Mouse (Mus musculus) ES-E14 (cell line): ENCODE data around the gene Iglon5. TPM values are rescaled to one million over a fixed set of nuclear protein-coding genes. Genes with fewer than 3 reads are reported as not detected.

Source experiments
- DNase-seq: peaks from one replicate; pipeline ENCODE4 v3.0.0-alpha.2; 2013; ENCODE audit warnings: low read depth, low spot score
- H3K27ac ChIP-seq: 2 replicates; pipeline ENCODE4 v1.5.1; 2012; ENCODE audit warnings: low read depth, mild to moderate bottlenecking, low read length, moderate library complexity, mixed read lengths; ENCODE audit not compliant: poor library complexity, insufficient read depth, severe bottlenecking
- H3K36me3 ChIP-seq: 2 replicates; pipeline ENCODE4 v1.6.1; 2012; ENCODE audit warnings: mild to moderate bottlenecking, low read length, moderate library complexity, mixed read lengths; ENCODE audit not compliant: control insufficient read depth, poor library complexity, insufficient read depth, severe bottlenecking
- H3K4me1 ChIP-seq, 2 experiments: fragments of 150-350 bp in 1 of 2; sonication (generic) in 1 of 2; 2 replicates each; pipeline ENCODE4 v1.6.1; 2012; ENCODE audit warnings: low read length in 2 of 2, mild to moderate bottlenecking in 1 of 2, mixed read lengths in 1 of 2; ENCODE audit not compliant: control insufficient read depth in 2 of 2, insufficient read depth in 2 of 2, poor library complexity in 1 of 2
- H3K4me3 ChIP-seq, 2 experiments: fragments of 150-350 bp in 1 of 2; sonication (generic) in 1 of 2; 2 replicates each; pipeline ENCODE4 v1.5.1; 2012; ENCODE audit warnings: low read length in 2 of 2, low read depth in 1 of 2, mild to moderate bottlenecking in 1 of 2, mixed read lengths in 1 of 2; ENCODE audit not compliant: insufficient read depth in 1 of 2, poor library complexity in 1 of 2, severe bottlenecking in 1 of 2
- H3K9ac ChIP-seq: 2 replicates; pipeline ENCODE4 v1.6.1; 2012; ENCODE audit warnings: low read depth, mild to moderate bottlenecking, low read length, mixed read lengths; ENCODE audit not compliant: poor library complexity, insufficient read depth, severe bottlenecking
- H3K9me3 ChIP-seq: fragments of 150-350 bp; sonication (generic); 2 replicates; pipeline ENCODE4 v1.6.1; 2012; ENCODE audit warnings: low read depth, mild to moderate bottlenecking, low read length; ENCODE audit not compliant: control insufficient read depth, insufficient read depth
- CHD2 ChIP-seq: IDR thresholded peaks from 2 replicates; pipeline ENCODE4 v1.6.1; 2014; ENCODE audit warnings: mild to moderate bottlenecking, low read depth, low read length, inconsistent platforms
- HCFC1 ChIP-seq: IDR thresholded peaks from 2 replicates; pipeline ENCODE4 v1.6.1; 2012; ENCODE audit warnings: low read length, inconsistent platforms, borderline replicate concordance; ENCODE audit not compliant: insufficient read depth
- MAFK ChIP-seq: IDR thresholded peaks from 2 replicates; pipeline ENCODE4 v1.6.1; 2014; ENCODE audit warnings: mild to moderate bottlenecking, low read depth, low read length, inconsistent platforms; ENCODE audit not compliant: insufficient read depth
- ZC3H11A ChIP-seq: IDR thresholded peaks from 2 replicates; pipeline ENCODE4 v1.6.1; 2012; ENCODE audit warnings: low read depth, mild to moderate bottlenecking, inconsistent platforms, low read length, borderline replicate concordance
- ZNF384 ChIP-seq: IDR thresholded peaks from 2 replicates; pipeline ENCODE4 v1.6.1; 2012; ENCODE audit warnings: low read depth, low read length, inconsistent platforms
- in situ Hi-C, 2 experiments: fragments of 600-800 bp; cut with MboI; formaldehyde crosslinking; loops; one replicate each; pipeline ENCODE4 v1.15.1; 2025; ENCODE audit warnings: low sequenced_read_pairs in 2 of 2, inconsistent platforms in 1 of 2; ENCODE audit not compliant: unreplicated experiment in 2 of 2
- total RNA-seq: library from RNA; depleted of rRNA; stranded (reverse); fragments of 300-350 nt; gene quantifications from 2 replicates; pipeline ENCODE4 v1.2.3, GENCODE M21; 2012

Gene Iglon5
- total RNA-seq, 1 experiment = 1.7 TPM

DNA sequence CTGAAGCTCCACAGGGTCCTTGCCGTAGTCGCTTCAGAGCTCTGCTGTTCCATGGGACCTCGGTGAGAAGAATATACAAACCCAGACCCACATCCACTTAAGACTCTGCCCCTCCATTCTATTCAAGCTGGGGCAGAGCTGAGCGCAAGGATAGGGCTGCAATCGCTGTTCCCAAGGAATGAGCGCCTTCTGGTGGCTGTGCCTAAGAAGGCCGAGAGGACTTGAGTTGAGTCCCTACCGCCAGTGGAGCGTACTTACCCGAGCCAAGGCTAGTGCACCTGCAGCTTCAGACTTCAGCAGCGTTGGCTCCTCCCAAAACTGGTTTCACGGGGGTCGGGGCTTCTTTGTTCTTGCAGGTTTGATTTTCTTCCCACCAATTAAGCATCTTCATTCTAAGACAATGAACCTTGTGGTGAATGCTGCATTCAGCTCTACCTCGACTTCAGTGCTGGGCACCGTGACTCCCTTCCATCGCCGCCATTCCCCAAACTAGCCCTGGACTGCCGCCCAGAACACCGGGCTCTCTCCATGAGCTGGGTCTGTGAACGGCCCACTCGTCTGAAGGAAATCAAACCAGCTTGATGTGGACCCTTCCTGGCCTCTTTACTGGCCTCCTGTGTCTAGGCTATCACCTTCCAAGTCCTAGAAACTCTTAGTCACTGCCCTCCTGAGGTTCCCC lies 5.6 kb upstream of the Iglon5 start:
- Histone ChIP-seq H3K9me3 (no peaks in the 10 kb centered on the region), H3K36me3 (no peaks in the 10 kb centered on the region), H3K9ac (no peak overlapping the region), H3K4me3 (peak overlapping the region in 1 of 2 experiments; percentile 33; a peak in 2 of 4 replicates), H3K4me1 (peaks cover 0 to 6% of the 10 kb centered on the region in 2 experiments; a peak in 1 of 4 replicates), H3K27ac (no peak overlapping the region)
- peak; percentile 67 for DNase-seq
- in situ Hi-C loops = no loop called here
- no peak for TF ChIP-seq HCFC1
- no peak for TF ChIP-seq ZNF384
- TF ChIP-seq ZC3H11A = peak; percentile 49; the same call in 1 of the 2 replicates

- H3K36me3 ChIP-seq = no peaks in the 10 kb centered on the region
- H3K4me3 ChIP-seq = no peak overlapping the region; a peak in 1 of 4 replicates
- H3K27ac ChIP-seq = no peak overlapping the region
- no peak for DNase-seq
- in situ Hi-C loops = no loop called here
- H3K4me1 ChIP-seq = peaks cover 0 to 9% of the 10 kb centered on the region in 2 experiments; a peak in 1 of 4 replicates
- no peak for TF ChIP-seq ZC3H11A
- no peak for TF ChIP-seq CHD2
- TF ChIP-seq ZNF384 = no peak
- no peak for TF ChIP-seq MAFK
- no peak for TF ChIP-seq HCFC1
- H3K9me3 ChIP-seq = no peaks in the 10 kb centered on the region
- H3K9ac ChIP-seq = no peak overlapping the region
Observed at GRCm38 (mm10) chr7:43490861-43491260, 986 bp upstream of the Iglon5 start.

DNA sequence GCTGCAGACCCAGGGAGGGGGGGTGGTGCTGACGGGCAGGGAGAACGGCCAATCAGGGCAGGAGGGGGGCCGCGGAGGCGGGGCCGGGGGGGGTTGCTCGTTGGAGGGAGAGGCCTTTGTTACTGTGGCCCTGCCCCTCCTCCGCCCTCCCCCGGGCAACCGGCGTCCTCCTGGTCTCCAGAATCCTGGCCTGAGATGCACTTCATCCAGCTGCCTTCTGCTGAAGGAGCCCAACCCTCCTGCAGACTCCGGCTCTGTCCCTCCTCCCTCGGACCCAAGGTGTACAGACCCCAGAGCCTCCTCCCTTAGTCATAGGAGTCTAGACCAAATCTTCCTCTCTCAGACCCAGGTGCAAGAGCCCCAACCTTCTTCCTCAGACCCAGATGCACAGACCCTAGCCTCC lies 308 bp upstream of the Iglon5 start:
- no peak for DNase-seq
- no peak overlapping the region for H3K27ac ChIP-seq
- H3K4me3 ChIP-seq = peak overlapping the region; percentile 61 to 62
- no peak overlapping the region for H3K9ac ChIP-seq
- in situ Hi-C loops = no loop called here
- TF ChIP-seq ZNF384 (no peak), HCFC1 (no peak), MAFK (no peak), CHD2 (no peak), ZC3H11A (no peak)
- H3K4me1 ChIP-seq = peaks cover 0 to 8% of the 10 kb centered on the region in 2 experiments; a peak in 1 of 4 replicates
- H3K9me3 ChIP-seq = no peaks in the 10 kb centered on the region
- no peaks in the 10 kb centered on the region for H3K36me3 ChIP-seq

DNA sequence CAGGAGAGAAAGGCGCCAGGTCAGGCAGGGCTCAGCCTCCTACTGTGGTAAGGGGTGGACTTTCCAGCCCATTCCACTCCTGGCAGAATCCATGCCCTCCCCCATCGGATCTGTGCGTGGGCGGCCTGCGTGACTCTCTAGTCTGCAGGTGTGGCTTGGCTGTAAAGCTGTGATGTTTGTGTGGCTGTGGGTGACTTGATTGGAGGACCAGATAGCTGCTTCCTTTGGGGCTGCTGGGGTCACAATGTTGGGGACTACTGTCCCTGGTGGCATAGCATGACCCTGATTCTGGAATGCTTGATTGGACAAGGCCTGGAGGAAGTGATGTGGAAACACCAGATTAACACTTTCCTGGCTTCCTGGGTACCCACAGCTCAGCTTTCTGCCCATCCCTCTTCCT lies 1.2 kb downstream of the Iglon5 start:
- TF ChIP-seq ZNF384 = no peak
- no peak for TF ChIP-seq CHD2
- no peak for TF ChIP-seq MAFK
- TF ChIP-seq HCFC1 = no peak
- no peak for TF ChIP-seq ZC3H11A
- no peak overlapping the region for H3K9ac ChIP-seq

More for the DNA sequence above, 1.2 kb downstream of the Iglon5 start:
- no peak for DNase-seq
- H3K9me3 ChIP-seq = no peaks in the 10 kb centered on the region
- H3K27ac ChIP-seq = no peak overlapping the region
- H3K36me3 ChIP-seq = no peaks in the 10 kb centered on the region
- H3K4me3 ChIP-seq = no peak overlapping the region
- H3K4me1 ChIP-seq = peaks cover 0 to 7% of the 10 kb centered on the region in 2 experiments; a peak in 1 of 4 replicates
- in situ Hi-C loops = no loop called here
